Mouse (Mus musculus) erythroblast, adult 5-6 weeks (primary cell): ENCODE measurements around the gene Gm5475. TPM values are rescaled to one million over a fixed set of nuclear protein-coding genes. Genes with fewer than 3 reads are reported as not detected.

ENCODE experiments used
- ATAC-seq: replicated peaks from 2 replicates; pipeline ENCODE4 v1.8.0; 2016; ENCODE audit warnings: moderate number of reproducible peaks, mild to moderate bottlenecking, moderate TSS enrichment, inconsistent platforms; ENCODE audit not compliant: poor library complexity, low FRiP score, severe bottlenecking
- total RNA-seq, 2 experiments: library from RNA; stranded (forward) in 1 of 2; stranded (reverse) in 1 of 2; fragments of 150-400 nt in 1 of 2; fragments of 200-764, 138-1000 nt in 1 of 2; gene quantifications; 2 replicates each; pipeline versions ENCODE4 v1.2.3 to v1.2.4; 2015 to 2017; ENCODE audit warnings: low replicate concordance in 2 of 2

The Gm5475 gene
- total RNA-seq, 2 experiments from 2014 or later, result not detected

DNA sequence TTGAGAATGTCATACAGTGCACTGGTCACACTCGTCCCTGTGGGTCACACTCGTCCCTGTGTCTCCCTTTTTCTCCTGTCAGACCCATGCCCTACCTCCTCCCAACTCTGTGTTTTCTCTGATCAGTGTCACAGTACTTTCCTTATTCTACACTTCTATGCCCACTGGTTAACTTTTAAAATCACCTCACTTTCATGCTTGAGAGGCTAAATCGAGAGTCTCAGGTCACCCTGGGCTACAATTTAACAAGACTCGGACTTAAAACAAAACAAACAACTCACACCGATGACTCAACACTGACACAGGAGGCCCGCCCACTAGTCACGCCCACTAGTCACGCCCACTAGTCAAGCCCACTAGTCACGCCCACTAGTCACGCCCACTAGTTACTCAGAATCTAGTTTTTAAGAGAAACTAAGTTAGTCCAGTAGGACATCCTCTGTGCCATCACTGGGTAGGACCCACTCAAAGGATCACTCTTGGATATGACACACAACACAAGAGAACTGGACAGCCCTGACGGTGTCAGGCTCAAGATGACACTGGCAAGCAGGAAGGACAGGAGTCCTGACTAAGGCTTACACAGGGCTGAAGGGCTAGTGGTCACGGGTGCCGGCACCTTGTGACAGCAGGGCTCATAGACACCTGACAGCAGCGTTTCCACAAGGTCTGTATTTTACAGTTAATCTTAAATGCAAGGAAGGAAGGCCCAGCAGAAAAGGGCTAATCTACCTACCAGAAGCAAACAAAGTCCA lies 10.9 kb upstream of the Gm5475 start:
- ATAC-seq, result peak; percentile 95

DNA sequence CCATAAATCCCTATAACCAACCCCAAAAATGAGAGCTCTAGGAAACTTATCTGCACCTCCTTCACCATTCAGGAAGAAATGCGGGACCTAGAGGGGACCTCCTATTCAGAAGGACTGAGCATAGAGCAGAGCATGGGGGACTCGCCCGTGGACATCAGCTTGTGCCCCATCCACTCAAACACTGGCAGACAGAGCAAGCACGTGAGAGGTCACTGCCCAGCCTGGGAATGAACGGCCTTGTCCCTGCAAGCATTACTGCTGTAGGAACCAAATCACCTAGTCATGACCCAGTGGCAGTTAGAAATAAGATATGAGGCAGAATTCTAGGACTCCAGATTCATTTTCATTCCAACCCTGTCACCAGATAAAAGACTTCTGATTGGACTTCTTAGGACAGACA lies 10.2 kb upstream of the Gm5475 start:
- no peak for ATAC-seq

DNA sequence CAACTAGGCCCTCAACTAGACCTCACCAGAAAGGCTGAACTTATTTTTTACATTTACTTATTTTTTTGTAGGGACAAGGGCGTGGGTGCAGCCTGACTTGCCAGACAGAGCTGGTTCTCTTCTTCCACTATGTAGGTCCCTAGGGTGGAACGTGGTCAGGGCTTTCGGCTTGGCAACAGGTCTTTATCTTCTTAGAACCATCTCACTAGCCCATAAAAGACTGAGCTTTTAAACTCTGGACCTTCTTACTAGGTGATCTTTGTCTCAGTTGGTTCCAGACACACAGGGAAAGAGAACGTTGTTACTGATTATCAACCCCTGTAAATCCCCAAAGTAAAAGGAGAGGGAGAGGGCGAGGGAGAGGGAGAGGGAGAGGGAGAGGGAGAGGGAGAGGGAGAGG lies 8.6 kb upstream of the Gm5475 start:
- no peak for ATAC-seq

DNA sequence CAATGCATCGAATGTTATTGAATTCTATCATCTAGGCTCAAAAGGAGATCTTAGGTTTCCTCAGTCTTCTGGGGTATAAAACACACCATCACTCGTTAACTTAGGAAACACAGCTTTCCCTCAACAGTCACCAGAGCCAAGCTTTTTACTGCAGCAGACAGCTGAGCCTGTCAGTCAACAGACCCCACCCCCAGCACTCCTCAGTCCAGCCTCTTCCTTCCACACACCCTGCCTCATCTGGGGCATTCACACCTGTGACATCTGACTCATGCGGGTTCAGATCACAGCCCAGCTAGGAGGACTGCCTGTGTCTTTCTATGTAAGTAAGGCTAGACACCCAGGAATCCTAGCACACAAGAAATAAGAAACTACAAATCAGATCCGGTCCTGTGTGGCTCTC lies 7.9 kb upstream of the Gm5475 start:
- no peak for ATAC-seq

DNA sequence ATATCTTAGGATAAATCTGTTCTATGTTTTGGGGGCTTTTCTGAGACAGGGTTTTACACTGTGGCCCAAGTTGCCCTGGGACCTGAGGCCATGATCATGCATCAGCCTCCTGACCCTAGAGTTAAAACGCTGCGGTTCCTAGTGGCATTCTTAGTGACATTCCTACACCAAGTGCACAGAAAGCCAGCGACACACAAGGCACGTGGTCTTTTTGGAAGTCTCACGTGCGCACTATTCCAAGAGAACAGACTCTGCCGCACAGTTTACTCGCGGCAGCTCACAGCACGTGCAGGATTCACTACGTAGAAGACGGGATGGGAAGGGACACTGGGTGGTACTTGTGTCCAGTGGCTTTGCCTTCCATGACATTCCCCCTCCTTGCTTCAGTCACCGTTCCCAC lies 7.0 kb upstream of the Gm5475 start:
- ATAC-seq, result no peak

DNA sequence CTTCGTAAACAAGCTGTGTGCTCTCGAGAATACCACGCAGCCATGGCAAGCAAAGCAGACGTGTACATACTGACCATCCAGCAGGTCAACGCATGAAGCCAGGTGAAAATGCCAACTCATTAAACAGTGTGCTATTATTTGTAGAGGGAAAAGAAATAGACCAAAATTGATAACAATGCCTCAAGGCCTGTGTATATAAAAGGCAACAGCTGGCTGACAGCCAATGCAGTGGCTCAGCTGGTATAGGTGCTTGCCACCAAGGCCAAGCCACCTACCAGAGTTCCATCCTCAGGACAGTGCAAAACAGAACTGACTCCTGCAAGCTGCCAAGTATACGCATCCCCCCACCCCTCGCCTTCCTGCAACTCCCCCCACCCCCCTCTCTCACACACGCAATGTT lies 6.3 kb upstream of the Gm5475 start:
- ATAC-seq, result no peak

DNA sequence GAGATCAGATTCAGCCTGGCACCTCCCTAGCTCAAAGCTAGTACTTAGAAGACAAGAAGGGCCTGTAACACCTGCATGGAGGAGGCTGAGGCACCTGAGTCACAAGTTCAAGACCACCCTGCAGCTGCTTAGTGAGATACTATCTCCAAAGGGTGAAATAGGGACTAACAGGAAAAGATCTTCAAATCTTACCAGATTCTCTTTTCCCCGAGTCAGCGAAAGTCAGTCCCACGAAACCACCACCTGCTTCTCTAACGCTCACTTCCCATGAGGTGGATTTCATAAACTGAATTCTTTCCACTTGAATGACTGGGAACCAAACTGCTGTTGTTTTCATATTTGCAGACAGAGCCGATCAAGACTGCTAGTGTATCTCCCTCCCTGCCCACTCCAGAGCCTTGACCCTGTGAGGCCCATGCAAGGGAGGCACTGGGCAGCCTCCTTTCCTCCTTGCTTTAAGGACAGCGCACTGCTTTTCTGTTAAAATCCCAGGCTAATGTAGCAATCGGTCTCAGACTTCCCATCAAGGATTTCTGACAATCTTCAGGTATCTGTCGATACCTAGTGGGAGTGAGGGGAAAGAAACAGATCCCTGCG lies 4.0 kb upstream of the Gm5475 start:
- ATAC-seq, result no peak

DNA sequence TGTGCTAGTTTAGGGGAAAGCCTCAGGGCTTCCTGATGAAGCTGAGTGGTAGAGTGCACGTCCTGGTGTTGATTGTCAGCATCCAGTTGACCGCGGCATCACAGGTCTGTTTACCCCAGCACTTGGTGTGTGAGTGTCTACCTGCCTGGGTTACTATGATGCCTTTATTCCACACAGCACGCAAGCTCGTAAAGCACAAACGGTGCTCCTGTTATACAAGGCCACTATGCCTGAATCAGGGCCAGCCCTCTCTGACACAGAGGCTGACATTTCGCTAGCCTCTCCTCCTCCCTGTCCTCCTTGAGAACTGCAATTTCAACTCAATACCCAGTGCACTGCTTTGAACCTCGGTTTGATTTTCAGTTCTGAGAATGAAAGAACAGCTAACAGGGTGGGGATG lies 2.6 kb upstream of the Gm5475 start:
- no peak for ATAC-seq

DNA sequence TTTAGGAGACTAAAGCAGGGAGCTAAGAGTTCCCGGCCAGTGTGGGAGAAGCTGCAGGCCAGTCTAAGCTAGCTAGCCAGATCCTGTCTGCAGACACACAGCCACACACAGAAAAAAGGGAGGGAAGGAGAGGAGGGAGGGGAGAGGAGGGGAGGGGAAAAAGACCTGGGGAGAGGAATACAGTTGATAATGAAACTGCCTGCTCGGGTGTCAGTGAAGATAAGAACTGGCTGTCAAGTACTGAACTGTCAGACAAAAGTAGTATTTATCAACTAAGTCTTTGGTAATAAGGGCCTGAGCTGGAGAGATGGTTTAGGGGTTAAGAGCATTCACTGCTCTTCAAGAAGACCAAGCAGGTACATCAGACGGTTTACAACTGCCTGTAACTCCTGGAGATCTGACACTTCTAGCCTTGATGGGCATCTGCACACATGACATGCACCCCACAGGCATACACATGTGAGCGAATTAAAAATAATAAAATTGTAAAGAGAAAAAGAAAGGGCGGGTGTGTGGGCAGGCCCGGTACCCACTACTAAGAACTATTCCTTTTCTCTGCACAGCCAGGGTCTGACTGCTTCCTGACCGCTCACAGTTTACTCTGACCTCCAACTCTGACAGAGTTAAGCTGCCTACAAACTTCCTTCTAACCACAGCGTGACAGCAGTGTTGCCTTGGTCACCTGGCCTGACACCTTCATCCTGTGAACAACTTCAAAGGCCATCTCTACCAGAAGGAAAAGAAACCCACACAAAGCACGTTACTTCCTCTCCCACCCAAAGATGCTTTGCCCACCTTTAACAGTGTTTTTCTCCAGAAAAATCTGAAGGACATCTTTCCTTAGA lies 1.8 kb upstream of the Gm5475 start:
- ATAC-seq, result peak; percentile 45

DNA sequence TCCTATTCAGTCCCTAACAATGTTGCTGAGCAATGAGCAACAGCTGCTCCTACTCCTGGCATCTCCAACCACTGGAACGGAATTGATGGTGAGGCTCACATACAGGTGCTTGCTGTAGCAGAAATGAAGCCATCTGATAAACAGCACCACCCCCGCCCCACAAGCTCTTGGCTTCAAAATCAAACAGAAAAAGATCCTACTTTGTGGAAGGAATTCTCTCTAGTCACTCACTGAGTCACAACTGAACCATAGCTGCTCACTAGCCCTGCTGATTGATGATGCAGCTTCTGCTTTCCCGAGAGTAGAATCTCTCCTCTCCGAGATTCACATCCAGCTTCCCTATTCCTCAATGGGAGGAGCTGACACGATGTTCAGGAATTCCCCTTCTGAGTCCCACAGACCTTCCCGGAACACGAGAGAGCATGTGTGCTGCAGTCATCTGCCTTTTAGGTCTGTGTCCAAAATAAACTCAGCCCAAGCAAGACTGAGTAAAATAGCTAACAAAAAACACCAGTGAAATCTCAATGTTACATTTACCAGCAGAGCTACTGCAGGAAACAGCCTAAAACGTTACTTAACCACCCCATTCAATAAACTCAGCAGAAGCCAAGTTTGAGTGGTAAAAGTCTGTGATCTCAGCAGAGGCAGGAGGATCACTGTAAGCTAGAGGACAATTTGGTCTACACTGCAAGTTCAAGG lies 739 bp upstream of the Gm5475 start:
- peak; percentile 7; the same call in 1 of the 2 replicates for ATAC-seq

DNA sequence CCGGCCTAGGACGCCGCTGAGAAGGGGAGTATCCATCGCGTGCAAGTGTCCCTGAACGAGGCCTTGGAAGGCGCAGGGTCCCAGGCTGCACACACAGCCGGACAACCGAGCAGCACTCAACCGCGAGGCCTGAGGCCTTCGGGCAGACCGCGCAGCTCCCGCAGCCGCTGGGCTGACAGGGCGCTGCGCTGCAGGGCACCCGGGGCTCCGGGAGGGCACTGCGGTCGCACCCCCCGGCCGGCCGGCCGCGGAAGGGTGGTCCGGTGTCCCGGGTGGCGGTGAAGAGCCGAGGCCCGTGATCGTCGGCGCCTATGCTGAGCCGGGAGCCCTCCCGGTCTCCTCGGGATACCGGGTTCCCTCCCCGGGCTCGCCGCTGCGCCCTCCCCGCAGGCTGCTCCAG lies 529 bp downstream of the Gm5475 start:
- no peak for ATAC-seq

DNA sequence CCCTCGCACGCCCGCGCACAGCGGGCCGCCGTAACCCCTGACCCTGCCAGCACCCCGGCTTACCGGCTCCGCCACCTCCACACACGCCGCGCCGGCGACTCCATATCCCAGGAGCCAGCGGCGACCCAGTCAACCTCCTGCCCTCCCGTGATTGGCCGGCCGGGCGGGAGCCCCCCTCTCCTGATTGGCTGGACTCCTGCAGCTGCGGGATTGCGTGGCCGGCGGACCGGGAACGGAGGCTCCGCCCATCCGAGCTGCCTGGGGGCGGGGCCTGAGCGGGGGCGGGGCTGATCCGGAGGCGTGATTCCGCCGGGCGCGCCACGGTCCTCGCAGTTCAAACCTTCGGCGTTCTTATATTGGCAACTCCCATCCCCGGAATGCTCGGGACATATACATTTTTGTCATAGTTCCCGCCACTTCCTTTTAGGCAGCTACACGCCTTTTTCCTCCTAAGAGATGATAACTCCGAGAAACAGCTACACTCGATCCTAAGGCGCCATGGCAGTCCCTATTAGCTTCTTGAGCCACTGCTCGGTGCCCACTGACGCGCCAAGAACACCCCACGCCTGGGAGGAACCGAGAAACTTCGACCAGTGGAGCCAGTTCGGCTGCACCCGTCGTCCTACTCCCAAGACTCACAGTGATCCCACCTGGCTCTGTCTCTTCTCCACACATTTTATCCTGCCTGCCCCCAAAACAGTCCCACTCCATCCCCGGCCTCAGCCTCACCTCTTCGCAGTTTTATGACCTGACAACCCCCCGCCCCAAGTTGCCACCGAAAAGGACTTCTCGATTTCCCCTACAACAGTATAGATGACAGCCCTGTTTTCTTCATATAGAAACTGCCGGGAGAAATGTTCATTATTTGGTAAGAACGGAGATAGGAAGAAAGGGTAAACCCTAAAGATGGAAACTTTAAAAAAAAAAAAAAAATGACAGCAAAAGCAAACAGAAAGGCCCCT lies 1.2 kb downstream of the Gm5475 start:
- ATAC-seq, result peak; percentile 83

DNA sequence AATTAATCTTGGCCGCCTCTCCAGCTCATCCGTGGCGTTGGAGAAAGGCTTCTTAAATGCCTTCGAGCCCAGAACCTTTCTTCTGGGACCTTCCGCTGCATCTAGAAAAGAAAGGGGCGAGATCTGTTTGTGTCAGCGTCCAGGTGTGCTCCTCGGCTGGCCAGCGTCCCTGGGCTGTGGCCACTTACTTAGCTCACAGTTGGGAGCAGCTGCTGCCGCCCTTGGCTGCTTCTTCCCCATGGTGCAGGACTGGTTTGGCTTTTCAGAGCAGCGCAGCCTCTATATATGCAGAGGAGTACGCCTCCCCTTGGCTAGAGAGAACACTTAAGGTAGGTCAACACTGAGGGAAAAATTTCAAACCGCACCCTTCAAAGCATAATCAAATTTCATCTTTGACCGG lies 2.0 kb downstream of the Gm5475 start:
- ATAC-seq, result no peak

DNA sequence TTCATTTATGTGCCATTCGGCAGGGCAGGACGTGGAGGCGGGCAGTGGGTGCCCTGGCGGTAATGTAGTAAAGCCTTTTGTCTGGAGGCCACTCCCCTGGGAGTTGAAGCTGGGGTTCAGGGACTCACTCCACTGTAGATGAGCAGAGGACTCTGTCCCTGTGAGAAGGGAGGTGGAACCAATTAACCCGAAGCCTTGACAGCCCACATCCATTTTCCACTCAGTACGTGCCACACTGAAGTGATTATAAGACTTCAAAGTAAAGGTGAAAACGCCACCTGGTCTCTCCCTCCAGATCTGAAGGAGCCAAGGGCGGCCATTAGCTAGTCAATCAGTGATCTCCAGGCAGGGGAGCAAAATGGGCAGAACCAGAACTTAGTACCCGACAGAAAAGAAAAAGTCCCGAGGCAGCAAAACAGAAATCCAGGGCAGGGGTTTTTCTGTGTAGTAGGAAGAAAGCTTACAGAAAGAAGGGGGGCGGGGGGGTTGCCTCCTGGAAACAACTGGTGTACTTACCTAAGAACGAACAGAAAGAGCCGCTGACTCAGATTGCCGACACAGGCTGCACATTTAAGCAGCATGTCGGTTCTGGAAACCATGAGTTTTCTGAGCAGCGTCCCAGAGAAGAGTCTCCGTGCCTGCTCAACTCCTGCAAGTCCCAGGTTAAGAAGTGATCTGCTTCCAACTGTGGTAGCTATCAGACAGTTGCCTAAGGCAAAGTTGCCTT lies 2.6 kb downstream of the Gm5475 start, which contains the start of gene Slc11a2:
TSS of gene Slc11a2 (minus strand) at position 677 of the 727 bp plus-strand sequence.
- no peak for ATAC-seq

DNA sequence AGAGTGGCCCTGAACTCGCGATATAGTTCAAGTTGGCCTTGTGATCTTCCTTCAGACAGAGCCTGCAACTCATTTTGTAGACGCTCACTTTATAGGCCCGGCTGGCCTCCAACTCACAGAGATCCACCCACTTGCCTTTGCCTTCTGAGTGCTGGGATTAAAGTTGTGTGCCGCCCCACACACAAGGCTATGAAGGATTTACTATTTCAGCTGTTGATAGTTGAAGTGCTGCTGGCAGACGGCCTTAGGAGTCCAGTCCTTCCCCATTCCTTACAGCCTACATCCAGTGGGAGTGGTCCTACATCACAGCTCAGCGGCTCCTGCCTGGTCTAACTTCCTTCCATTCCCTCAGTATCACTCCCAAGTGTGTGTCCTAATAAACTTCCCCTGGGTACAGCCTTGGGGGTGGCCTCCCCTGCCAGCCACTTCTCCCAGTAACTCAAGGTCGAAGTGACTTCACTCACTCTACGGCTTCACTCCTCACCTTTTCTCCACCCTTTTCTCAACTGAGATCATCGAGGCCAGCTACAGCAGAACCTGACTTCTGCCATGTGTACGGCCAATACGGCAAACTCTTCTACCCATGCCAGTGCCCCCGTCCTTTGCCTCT lies 6.5 kb downstream of the Gm5475 start:
- ATAC-seq, result no peak

DNA sequence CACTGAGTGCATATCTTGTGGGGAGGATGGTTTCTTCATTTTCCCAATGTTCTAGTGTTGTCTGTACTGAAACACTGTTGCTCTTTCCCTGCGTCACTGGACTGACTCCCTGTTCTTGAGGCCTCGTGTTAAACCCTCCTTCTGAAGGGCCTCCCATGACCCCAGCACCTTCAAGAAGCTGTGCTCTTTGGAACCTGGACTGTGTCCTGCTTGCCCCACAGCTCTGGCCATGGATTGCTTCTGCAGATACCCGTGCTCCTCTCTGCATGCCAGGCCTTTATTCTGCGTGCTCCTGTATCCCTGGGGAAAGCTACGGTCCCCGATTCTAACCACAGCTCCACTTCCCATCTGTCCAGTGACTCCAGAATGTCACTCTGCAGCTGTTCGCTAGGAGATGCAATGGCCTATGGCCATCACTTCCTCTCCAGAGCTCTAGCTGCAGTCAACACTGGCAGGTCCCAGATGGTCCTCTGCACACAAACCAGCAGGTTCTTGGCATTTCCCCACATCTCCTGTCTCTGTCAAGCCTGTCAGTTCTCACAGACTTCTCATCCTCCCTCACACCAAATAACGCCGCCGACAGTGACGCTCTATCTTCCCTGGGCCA lies 8.1 kb downstream of the Gm5475 start:
- no peak for ATAC-seq

DNA sequence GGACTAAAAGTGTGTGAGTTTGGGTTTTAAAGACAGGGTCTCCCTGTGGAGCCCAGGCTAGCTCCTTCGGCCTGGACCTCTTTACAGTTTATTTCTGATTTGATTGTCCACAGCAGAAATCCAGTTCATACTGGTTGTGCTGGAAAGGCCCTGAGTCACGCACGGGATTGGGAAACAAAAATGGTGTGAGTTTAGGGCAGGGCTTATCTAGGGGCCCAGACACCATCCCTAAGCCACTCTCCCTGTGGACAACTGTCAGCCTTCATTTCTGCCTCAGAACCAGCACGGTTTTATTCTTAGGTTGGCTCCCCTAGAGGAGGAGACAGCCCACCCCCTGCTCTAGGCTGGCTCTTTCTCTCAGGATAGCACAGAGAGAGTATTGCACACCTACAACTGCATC lies 11.3 kb downstream of the Gm5475 start:
- peak; percentile 60; the same call in 1 of the 2 replicates for ATAC-seq

DNA sequence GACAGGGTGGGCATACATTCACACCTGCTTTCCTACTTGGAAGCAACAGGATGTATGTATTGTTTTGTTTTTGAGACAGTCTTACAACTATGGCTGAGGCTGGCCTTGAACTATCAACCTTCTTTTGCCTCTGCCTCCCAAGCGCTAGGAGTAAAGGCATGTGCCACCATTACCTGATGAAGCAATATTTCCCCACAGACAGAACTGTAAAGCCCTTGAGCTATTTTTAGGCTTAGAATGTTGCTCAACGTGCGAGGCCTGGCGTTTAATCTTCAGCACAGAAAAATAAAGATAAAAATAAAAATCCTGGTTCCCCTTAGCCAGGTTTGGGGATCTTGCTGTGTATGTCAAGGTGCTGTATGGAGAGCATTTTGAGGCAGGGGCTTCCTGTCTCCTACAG lies 14.2 kb downstream of the Gm5475 start:
- no peak for ATAC-seq
